Mouse (Mus musculus) testis, postnatal 14 days (tissue): ENCODE results near the gene Hist2h3c1.
A peak's percentile ranks its signal among the peaks of the same experiment; 100 is the strongest.
"Not testable (repeated sequence)": the region's sequence is repeated elsewhere in the genome, so short reads cannot be mapped to it uniquely, and the experiment has no call there.

Experiments
- DNase-seq: peaks from one replicate; pipeline ENCODE4 v3.0.0; 2021; ENCODE audit warnings: low spot score

Hist2h3c1 gene

GRCm38 (mm10) chr3:96246427-96246856, at the start of gene Hist2h3c1:
TSS of gene Hist2h3c1 (plus strand) at chr3:96246685.
- not testable (repeated sequence) for DNase-seq

- DNase-seq: peak; percentile 87
Observed at GRCm38 (mm10) chr3:96197129-96197749, 49.2 kb upstream of the Hist2h3c1 start.

- DNase-seq: no peak
Observed at GRCm38 (mm10) chr3:96198181-96198580, 48.3 kb upstream of the Hist2h3c1 start.

DNA sequence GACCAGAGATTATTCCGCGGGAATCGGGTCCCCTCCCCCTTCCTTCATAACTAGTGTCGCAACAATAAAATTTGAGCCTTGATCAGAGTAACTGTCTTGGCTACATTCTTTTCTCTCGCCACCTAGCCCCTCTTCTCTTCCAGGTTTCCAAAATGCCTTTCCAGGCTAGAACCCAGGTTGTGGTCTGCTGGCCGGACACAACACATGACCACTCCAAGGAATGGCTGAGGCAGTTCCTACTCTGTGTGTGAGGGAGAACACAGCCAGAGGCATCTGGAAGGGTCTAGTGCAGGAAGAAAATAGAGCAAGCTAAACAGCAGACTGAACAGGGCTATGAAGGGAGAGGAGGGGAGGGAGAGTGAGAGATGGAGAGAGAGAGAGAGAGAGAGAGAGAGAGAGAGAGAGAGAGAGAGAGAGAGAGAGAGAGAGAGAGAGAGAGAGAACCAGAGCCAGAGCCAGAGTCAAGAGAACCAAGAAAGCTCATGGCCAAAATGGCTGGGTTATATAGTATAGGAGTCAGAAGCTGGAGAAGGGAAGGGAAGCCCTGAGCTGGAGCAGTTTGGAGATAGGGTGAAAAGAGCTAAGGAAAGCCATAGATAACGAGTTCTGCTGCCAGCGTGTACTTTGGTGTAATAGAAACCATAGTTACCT, 47.8 kb upstream of the Hist2h3c1 start:
- not testable (repeated sequence) for DNase-seq

GRCm38 (mm10) chr3:96199731-96200130, 46.8 kb upstream of the Hist2h3c1 start:
- no peak for DNase-seq

DNA sequence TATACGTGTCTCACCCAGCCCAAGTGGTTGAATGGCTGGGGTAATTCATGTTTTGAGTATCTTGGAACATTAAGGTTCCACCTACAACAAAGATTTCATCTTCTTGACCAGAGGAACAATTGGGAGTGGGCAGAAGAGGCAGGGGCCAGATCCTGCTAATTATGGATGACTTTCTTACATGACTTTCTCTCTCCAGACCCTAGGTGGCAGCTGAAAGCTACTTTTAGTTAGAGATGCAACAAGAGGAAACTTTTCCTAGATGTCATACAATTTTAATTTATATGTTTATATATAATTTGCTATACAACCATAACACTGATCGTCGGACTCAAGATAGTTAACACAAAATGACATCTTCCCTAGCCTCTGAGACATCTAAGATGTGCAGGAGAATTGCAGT, 38.7 kb upstream of the Hist2h3c1 start:
- DNase-seq: no peak

DNA sequence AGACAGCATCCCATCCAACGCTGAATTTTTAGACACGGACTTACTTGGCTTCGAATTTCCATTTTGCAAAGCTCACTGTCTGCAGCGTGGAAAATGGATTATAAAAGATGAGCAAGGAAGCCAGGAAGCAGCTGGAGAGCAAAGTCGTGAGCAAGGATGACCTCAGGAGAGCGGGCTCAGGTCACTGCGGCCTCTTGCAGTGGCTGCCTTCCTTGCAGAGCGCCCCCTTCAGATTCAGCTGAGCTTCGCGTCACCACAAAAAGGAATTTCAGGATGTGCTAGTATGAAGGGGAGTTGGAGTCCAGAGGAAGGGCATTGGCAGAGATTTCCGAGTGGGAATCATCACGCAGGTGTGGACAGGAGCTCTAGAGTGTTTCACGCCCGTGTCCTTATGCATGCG, 37.2 kb upstream of the Hist2h3c1 start:
- no peak for DNase-seq

DNA sequence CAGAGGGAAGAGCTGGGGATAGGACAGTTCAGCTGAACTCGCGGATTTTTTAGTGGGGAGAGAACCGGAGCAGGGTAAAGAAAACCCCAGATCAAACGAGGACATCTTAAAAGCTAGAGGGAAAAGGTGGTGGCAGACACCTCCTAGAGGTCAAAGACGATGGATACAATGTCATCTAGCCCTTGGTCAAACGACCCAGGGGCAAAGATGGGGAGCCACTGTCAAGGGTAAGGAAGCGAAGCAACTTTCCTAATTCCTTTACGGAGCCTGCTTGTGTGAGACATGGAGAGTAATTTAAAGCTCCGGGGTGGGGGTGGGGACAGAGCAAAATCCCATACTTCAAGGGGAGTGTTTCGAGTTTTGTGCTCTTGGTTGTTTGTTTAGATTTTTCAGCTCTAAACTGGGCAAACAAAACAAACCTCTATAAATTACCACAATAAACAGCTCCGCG, 27.3 kb upstream of the Hist2h3c1 start:
- no peak for DNase-seq

- peak; percentile 64 for DNase-seq
Observed at GRCm38 (mm10) chr3:96219661-96220130, 26.8 kb upstream of the Hist2h3c1 start, which contains the start of the genes Bola1 and Hist2h2ab. TSS of gene Bola1 (minus strand) at chr3:96219709. TSS of gene Hist2h2ab (plus strand) at chr3:96219865.

DNA sequence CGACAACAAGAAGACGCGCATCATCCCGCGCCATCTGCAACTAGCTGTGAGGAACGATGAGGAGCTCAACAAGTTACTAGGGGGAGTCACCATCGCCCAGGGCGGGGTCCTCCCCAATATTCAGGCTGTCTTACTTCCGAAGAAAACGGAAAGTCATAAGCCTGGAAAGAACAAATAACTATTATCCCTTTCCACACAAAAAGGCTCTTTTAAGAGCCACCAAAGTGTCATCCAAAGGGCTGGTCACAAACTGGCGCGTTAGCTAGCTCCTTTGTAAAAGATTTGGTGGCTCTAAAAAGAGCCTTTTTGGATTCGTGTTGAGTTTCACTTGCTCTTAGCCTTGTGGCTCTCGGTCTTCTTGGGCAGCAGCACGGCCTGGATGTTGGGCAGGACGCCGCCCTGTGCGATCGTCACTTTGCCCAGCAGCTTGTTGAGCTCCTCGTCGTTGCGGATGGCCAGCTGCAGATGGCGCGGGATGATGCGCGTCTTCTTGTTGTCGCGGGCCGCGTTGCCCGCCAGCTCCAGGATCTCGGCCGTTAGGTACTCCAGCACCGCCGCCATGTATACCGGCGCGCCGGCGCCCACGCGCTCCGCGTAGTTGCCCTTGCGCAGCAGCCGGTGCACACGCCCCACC, 26.2 kb upstream of the Hist2h3c1 start:
- DNase-seq: not testable (repeated sequence)

- peak; percentile 80 for DNase-seq
Observed at GRCm38 (mm10) chr3:96220765-96221639, 25.5 kb upstream of the Hist2h3c1 start, which contains the start of the genes Hist2h2ac and Hist2h2be. TSS of gene Hist2h2ac (minus strand) at chr3:96220880. TSS of gene Hist2h2be (plus strand) at chr3:96221119.

- no peak for DNase-seq
Observed at GRCm38 (mm10) chr3:96221640-96222038, 24.8 kb upstream of the Hist2h3c1 start.

- DNase-seq: no peak
Observed at GRCm38 (mm10) chr3:96222774-96223173, 23.7 kb upstream of the Hist2h3c1 start.

GRCm38 (mm10) chr3:96225421-96225820, 21.1 kb upstream of the Hist2h3c1 start:
- no peak for DNase-seq

- DNase-seq: no peak
Observed at GRCm38 (mm10) chr3:96226695-96227648, 19.5 kb upstream of the Hist2h3c1 start.

DNA sequence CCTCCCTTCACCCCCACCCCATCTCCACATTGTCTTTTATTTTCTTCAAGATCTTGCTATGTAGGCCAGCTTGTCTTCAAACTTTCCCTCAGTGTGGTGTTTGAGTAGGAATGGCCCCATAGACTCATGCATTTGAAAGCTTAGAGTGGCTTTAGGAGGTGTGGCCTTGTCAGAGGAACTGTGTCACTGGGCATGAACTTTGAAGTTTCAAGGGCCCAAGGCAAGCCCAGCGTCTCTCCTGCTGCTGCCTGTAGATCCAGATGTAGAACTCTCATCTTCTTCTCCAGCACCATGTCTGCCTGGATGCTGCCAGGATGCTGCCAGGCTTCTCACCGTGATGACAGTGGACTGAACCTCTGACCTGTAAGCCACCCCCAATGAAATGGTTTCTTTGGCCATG, 17.7 kb upstream of the Hist2h3c1 start:
- DNase-seq: no peak

DNA sequence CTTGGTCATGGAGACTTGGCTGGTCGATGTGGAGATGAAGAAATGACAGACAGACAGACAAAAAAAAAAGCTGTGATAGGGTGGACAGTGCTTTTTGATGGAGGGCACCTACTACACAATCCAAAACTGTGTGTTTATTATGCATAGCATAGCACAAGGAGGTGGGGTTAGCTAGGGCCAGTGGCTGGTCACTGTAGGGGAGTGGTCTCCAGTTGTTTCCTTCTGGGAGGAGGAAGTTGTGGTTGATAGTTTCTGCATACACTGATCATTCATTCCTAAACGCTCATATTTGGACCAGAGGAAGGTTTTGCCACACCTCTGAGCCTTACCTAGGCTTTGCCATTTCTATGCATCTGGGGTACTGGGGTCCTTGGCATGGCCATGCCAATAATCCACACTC, 16.1 kb upstream of the Hist2h3c1 start:
- DNase-seq: no peak

- no peak for DNase-seq
Observed at GRCm38 (mm10) chr3:96230910-96231757, 15.4 kb upstream of the Hist2h3c1 start.

GRCm38 (mm10) chr3:96231758-96232120, 14.7 kb upstream of the Hist2h3c1 start:
- no peak for DNase-seq

- DNase-seq: no peak
Observed at GRCm38 (mm10) chr3:96234914-96235313, 11.6 kb upstream of the Hist2h3c1 start.
